Mouse (Mus musculus) liver, postnatal 0 days (tissue): ENCODE data around the gene Bcr.

ENCODE experiments used
- CTCF ChIP-seq: sonication (generic); IDR thresholded peaks from 2 replicates; pipeline ENCODE4 v1.5.1; 2016; ENCODE audit warnings: antibody characterized with exemption, low read depth
- EP300 ChIP-seq: IDR thresholded peaks from 2 replicates; pipeline ENCODE4 v1.6.1; 2016; ENCODE audit warnings: antibody characterized with exemption, low read depth, mild to moderate bottlenecking

DNA sequence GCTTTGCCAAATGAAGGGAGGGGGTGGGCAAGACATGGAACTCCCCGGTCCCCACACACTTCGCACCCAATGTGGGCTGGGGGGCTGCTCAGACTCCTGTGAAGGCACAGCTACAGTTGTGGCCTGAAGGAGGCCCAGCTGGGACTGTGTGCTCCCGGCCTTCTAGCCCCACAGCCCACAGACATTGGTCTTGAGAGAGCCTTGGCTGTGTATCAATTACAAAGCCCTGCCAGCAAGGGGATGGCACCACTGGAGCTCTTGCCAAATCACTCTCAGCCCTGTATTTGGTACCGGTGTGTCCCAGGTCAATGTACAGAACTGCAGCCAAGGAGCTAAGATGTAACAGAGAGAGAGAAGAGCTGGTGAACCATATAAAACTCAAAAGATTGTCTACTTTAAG lies 43.9 kb upstream of the Bcr start:
- TF ChIP-seq CTCF (no peak), EP300 (no peak)
